In the genomic region with DNA sequence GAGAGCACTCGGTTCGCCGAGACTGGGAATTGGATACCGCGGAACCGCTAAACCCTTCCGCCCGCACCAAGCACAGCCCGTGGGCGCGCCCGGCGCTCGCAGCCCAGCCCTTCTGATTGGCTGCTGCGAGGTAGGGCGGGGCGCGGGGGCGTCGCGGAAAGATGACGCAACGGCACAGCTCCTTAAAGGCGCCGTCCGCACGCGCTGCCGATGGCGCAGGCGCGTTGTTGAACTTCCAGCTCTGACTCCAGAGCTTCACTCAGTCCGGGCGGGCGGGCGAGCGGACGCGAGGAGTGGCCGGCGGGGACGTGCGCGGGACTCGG, we compare ENCODE assay signal across 8 mouse cellular contexts. TPM values are rescaled to one million over a fixed set of nuclear protein-coding genes. Genes with fewer than 3 reads are reported as not detected.
DNase-seq lines count a peak whose midpoint lies in the region; ATAC-seq lines count a peak whose summit lies in the region.

No protein-coding gene starts in this region.

- WGBS in hindbrain, embryonic 15.5 days, result under 1% methylated on average over 44 of the region's 45 CpGs

- H3K9me3 ChIP-seq in hindbrain, embryonic 15.5 days, result no peaks in the 10 kb centered on the region

- peak; percentile 93 for DNase-seq in R1 (ENCODE audit: low read depth, low spot score)
- DNase-seq in cerebellum, postnatal 25 days, result peak; percentile 98 to 99
- DNase-seq in frontal cortex, postnatal 25 days (ENCODE audit: low spot score in 2 of 2), result peak; percentile 98
- peak; percentile 95 for DNase-seq in left cerebral cortex, adult 11 months (ENCODE audit: low spot score)
- peak; percentile 98 to 99 for DNase-seq in lung, postnatal 4 days
- peak; percentile 96 for DNase-seq in retina, postnatal 7 days (ENCODE audit: low read depth, low spot score)
- peak; percentile 98 for DNase-seq in urinary bladder, adult 2 months (ENCODE audit: low spot score)

- H3K4me2 ChIP-seq in hindbrain, embryonic 15.5 days, result peak overlapping the region; percentile 91

- H3K9ac ChIP-seq in hindbrain, embryonic 15.5 days, result peak overlapping the region; percentile 94

- peak; percentile 96 for ATAC-seq in hindbrain, embryonic 15.5 days (ENCODE audit: low FRiP score, low read depth)

- H3K36me3 ChIP-seq in hindbrain, embryonic 15.5 days, result no peaks in the 10 kb centered on the region

- no peaks in the 10 kb centered on the region for H3K27me3 ChIP-seq in hindbrain, embryonic 15.5 days

- peaks cover 31% of the 10 kb centered on the region for H3K4me1 ChIP-seq in hindbrain, embryonic 15.5 days (replicated peaks)

- H3K4me3 ChIP-seq in hindbrain, embryonic 15.5 days, result peak overlapping the region; percentile 94

- peak overlapping the region; percentile 76 for H3K27ac ChIP-seq in hindbrain, embryonic 15.5 days (replicated peaks)

RNA-seq across cellular contexts. Expression of a gene that starts 0.2 kb away (rescaled TPM):
- polyA plus RNA-seq in hindbrain, embryonic 15.5 days (2015; fragmentation: Nextera tagmentation; extraction: Ambion mirVana), result 3.0 TPM in 2 replicates
- 8.2 and 9.5 TPM in 2 replicates for polyA plus RNA-seq in urinary bladder, adult 2 months (2012; rRNA removed)

Comparison
In these comparisons a context has a peak if more than half of its experiments do, and no peak if none do; other contexts are left out.
1. Peak in every context shown above with its lines: DNase-seq, ATAC-seq, H3K4me3 ChIP-seq and H3K27ac ChIP-seq.